8 mouse cellular contexts compared by ENCODE assay signal in the genomic region with DNA sequence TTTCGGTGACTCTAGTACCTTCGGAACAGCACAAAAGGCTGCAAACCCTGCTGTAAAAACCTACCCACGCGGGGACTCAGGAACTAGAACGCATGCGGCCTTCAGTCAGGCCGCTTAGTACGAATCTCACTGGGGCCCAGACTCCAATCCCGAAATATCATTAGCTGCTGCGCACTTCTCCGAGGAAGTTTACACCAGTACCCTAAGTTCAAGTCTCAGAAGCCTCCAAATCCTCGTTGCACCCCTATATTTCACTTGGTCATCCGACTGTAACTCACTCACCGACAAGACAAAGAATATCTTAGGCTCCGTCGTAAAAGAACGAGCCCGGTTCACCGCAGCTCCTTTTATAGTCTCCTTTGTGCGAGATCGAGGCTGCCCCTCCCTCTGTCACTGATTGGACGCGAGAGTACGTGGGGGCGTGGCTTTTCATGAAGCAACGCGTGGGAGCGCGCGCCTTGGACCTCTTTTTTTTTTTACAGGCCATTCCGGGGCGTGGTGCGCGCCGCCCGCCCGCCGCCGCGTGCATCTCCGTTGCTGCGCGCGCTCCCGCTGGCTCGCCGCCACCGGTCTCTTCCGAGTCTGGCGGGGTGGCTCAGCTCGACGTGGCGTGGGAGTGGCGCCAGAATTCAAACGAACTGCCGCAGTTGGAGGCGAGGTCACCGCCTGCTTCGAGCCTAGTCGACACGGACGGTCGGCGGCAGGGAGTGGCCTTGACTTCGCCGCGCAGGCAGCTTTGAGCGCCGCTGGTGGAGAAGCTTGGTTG. TPM values are rescaled to one million over a fixed set of nuclear protein-coding genes. Genes with fewer than 3 reads are reported as not detected.
DNase-seq lines count a peak whose midpoint lies in the region; ATAC-seq and TF ChIP-seq lines count a peak whose summit lies in the region.

No protein-coding gene starts in this region.

- peak; percentile 94; the same call in 1 of the 2 replicates for TF ChIP-seq POLR2A in brain, embryonic 14.5 days (IDR thresholded peaks at IDR 0.05; ENCODE audit: borderline replicate concordance, extremely low read depth, insufficient read depth, insufficient read length, poor library complexity, severe bottlenecking)

- peaks cover 27% of the 10 kb centered on the region for H3K79me2 ChIP-seq in C2C12 (ENCODE audit: control insufficient read depth, insufficient read depth)

- H3K36me3 ChIP-seq in C2C12 (ENCODE audit: control insufficient read depth, insufficient read depth) = peaks cover 25% of the 10 kb centered on the region
- peaks cover 25% of the 10 kb centered on the region for H3K36me3 ChIP-seq in erythroblast, embryonic 14.5 days (ENCODE audit: control insufficient read depth)
- H3K36me3 ChIP-seq in heart, embryonic 12.5 days = peaks cover 13% of the 10 kb centered on the region
- no peaks in the 10 kb centered on the region for H3K36me3 ChIP-seq in kidney, postnatal 0 days (ENCODE audit: insufficient read depth, low read length)
- peaks cover 11% of the 10 kb centered on the region for H3K36me3 ChIP-seq in liver, embryonic 11.5 days (ENCODE audit: control insufficient read depth, insufficient read depth, low read length)
- H3K36me3 ChIP-seq in stomach, embryonic 14.5 days (ENCODE audit: control insufficient read depth, insufficient read depth, low read length) = peaks cover 13% of the 10 kb centered on the region

- H3K79me3 ChIP-seq in C2C12 (ENCODE audit: low read depth) = peaks cover 20% of the 10 kb centered on the region

- peak overlapping the region; percentile 68 for H3K4me3 ChIP-seq in C2C12 (ENCODE audit: insufficient read depth, poor library complexity, severe bottlenecking)
- peak overlapping the region; percentile 76 for H3K4me3 ChIP-seq in erythroblast, embryonic 14.5 days (replicated peaks)
- peak overlapping the region; percentile 92 for H3K4me3 ChIP-seq in heart, embryonic 12.5 days
- H3K4me3 ChIP-seq in kidney, postnatal 0 days (replicated peaks; ENCODE audit: low read depth, low read length) = peak overlapping the region; percentile 75
- H3K4me3 ChIP-seq in liver, embryonic 11.5 days (ENCODE audit: low read depth, low read length) = peak overlapping the region; percentile 91
- H3K4me3 ChIP-seq in stomach, embryonic 14.5 days (ENCODE audit: low read depth, low read length) = peak overlapping the region; percentile 96

- no peaks in the 10 kb centered on the region for H3K9me3 ChIP-seq in erythroblast, embryonic 14.5 days (ENCODE audit: control insufficient read depth, low read length)
- H3K9me3 ChIP-seq in heart, embryonic 12.5 days (replicated peaks) = no peaks in the 10 kb centered on the region
- no peaks in the 10 kb centered on the region for H3K9me3 ChIP-seq in kidney, postnatal 0 days (replicated peaks; ENCODE audit: low read length)
- H3K9me3 ChIP-seq in liver, embryonic 11.5 days (ENCODE audit: control insufficient read depth, low read length) = no peaks in the 10 kb centered on the region
- H3K9me3 ChIP-seq in stomach, embryonic 14.5 days (ENCODE audit: control insufficient read depth, low read depth, low read length) = no peaks in the 10 kb centered on the region

- H3K27me3 ChIP-seq in C2C12 (ENCODE audit: control insufficient read depth, insufficient read depth, insufficient read length) = no peaks in the 10 kb centered on the region
- no peaks in the 10 kb centered on the region for H3K27me3 ChIP-seq in erythroblast, embryonic 14.5 days (ENCODE audit: control insufficient read depth)
- H3K27me3 ChIP-seq in heart, embryonic 12.5 days (replicated peaks) = no peaks in the 10 kb centered on the region
- H3K27me3 ChIP-seq in kidney, postnatal 0 days (ENCODE audit: insufficient read depth, low read length) = no peaks in the 10 kb centered on the region
- H3K27me3 ChIP-seq in liver, embryonic 11.5 days (replicated peaks; ENCODE audit: control insufficient read depth, insufficient read depth, low read length) = no peaks in the 10 kb centered on the region
- no peaks in the 10 kb centered on the region for H3K27me3 ChIP-seq in stomach, embryonic 14.5 days (ENCODE audit: control insufficient read depth, insufficient read depth, low read length)

- peak overlapping the region; percentile 95 for H3K27ac ChIP-seq in heart, embryonic 12.5 days (ENCODE audit: poor library complexity, severe bottlenecking)
- peak overlapping the region; percentile 84 for H3K27ac ChIP-seq in kidney, postnatal 0 days
- H3K27ac ChIP-seq in liver, embryonic 11.5 days (ENCODE audit: low read depth, low read length) = peak overlapping the region; percentile 99
- peak overlapping the region; percentile 95 for H3K27ac ChIP-seq in stomach, embryonic 14.5 days (ENCODE audit: low read length)

- peak; percentile 93 for ATAC-seq in heart, embryonic 12.5 days (ENCODE audit: insufficient number of reproducible peaks, low FRiP score)
- ATAC-seq in kidney, postnatal 0 days (replicated peaks; ENCODE audit: low FRiP score, low read depth) = peak; percentile 92
- ATAC-seq in liver, embryonic 11.5 days (replicated peaks; ENCODE audit: low FRiP score) = peak; percentile 89
- peak; percentile 88 for ATAC-seq in stomach, embryonic 14.5 days (ENCODE audit: insufficient number of reproducible peaks, insufficient read depth, low FRiP score, low read depth)

- peak; percentile 99 for DNase-seq in brain, embryonic 14.5 days (ENCODE audit: low read depth)
- DNase-seq in kidney, postnatal 0 days (ENCODE audit: low spot score) = peak; percentile 99
- peak; percentile 98 for DNase-seq in liver, embryonic 11.5 days (ENCODE audit: low spot score)
- DNase-seq in naive thymus-derived CD4-positive, alpha-beta T cell, adult 2 months (ENCODE audit: low read depth) = peak; percentile 99

- peak overlapping the region; percentile 89 for H3K4me2 ChIP-seq in heart, embryonic 12.5 days
- H3K4me2 ChIP-seq in kidney, postnatal 0 days (ENCODE audit: low read length) = peak overlapping the region; percentile 78
- H3K4me2 ChIP-seq in liver, embryonic 11.5 days = peak overlapping the region; percentile 83
- H3K4me2 ChIP-seq in stomach, embryonic 14.5 days (replicated peaks; ENCODE audit: low read depth, low read length) = peak overlapping the region; percentile 61

- WGBS in heart, embryonic 12.5 days = under 1% methylated on average over 69 of the region's 69 CpGs
- WGBS in kidney, postnatal 0 days = under 1% methylated on average over 69 of the region's 69 CpGs
- under 1% methylated on average over 69 of the region's 69 CpGs for WGBS in liver, embryonic 11.5 days
- WGBS in stomach, embryonic 14.5 days = under 1% methylated on average over 69 of the region's 69 CpGs

- TF ChIP-seq CTCF in C2C12 (IDR thresholded peaks at IDR 0.05; ENCODE audit: control insufficient read depth, insufficient read depth, insufficient read length) = peak; percentile 54
- peak; percentile 29; the same call in 1 of the 2 replicates for TF ChIP-seq CTCF in brain, embryonic 14.5 days (IDR thresholded peaks at IDR 0.05; ENCODE audit: borderline replicate concordance, extremely low read depth, insufficient read depth, insufficient read length)
- TF ChIP-seq CTCF in kidney, postnatal 0 days (IDR thresholded peaks at IDR 0.05; ENCODE audit: low read depth) = peak; percentile 43

- peak overlapping the region; percentile 91 for H3ac ChIP-seq in C2C12 (ENCODE audit: control insufficient read depth, insufficient read length, low read depth)

- H3K4me1 ChIP-seq in erythroblast, embryonic 14.5 days (ENCODE audit: control insufficient read depth) = peaks cover 41% of the 10 kb centered on the region
- H3K4me1 ChIP-seq in heart, embryonic 12.5 days (replicated peaks) = peaks cover 11% of the 10 kb centered on the region
- no peaks in the 10 kb centered on the region for H3K4me1 ChIP-seq in kidney, postnatal 0 days (replicated peaks; ENCODE audit: insufficient read depth, low read length)
- H3K4me1 ChIP-seq in liver, embryonic 11.5 days (replicated peaks; ENCODE audit: control insufficient read depth, insufficient read depth, low read length) = no peaks in the 10 kb centered on the region
- peaks cover 6% of the 10 kb centered on the region; the same call in 1 of the 2 replicates for H3K4me1 ChIP-seq in stomach, embryonic 14.5 days (ENCODE audit: control insufficient read depth, insufficient read depth, low read length)

- H3K9ac ChIP-seq in heart, embryonic 12.5 days = peak overlapping the region; percentile 97
- peak overlapping the region; percentile 83 for H3K9ac ChIP-seq in kidney, postnatal 0 days (ENCODE audit: low read depth, low read length)
- peak overlapping the region; percentile 100 for H3K9ac ChIP-seq in liver, embryonic 11.5 days (ENCODE audit: low read depth, low read length)
- H3K9ac ChIP-seq in stomach, embryonic 14.5 days (replicated peaks; ENCODE audit: low read depth, low read length) = peak overlapping the region; percentile 95

TF ChIP-seq in C2C12, 6 proteins besides CTCF, POLR2A, EP300 and RAD21 (continues in another document):
- TF ChIP-seq MAX (IDR thresholded peaks at IDR 0.05) (peak; percentile 77), USF1 (IDR thresholded peaks at IDR 0.05; ENCODE audit: low read depth) (no peak)

RNA-seq across cellular contexts. Expression of gene Zfp949, which starts 25.1 kb away (rescaled TPM):
- 1.5 TPM for polyA plus RNA-seq in C2C12 (2012; fragmentation: generic; extraction: Trizol)
- polyA plus RNA-seq in brain, embryonic 14.5 days (2012; rRNA removed) = 11.0 and 13.9 TPM in 2 replicates
- 0.47 and 0.62 TPM in 2 replicates for polyA plus RNA-seq in erythroblast, embryonic 14.5 days (2012)
- 5.9 and 6.9 TPM in 2 replicates for polyA plus RNA-seq in heart, embryonic 12.5 days (2016; fragmentation: Nextera tagmentation; extraction: Ambion mirVana)
- 9.0 and 9.7 TPM in 2 replicates for polyA plus RNA-seq in kidney, postnatal 0 days (2015; fragmentation: Nextera tagmentation; extraction: Ambion mirVana)
- 5.2 and 6.0 TPM in 2 replicates for polyA plus RNA-seq in liver, embryonic 11.5 days (2014; fragmentation: Nextera tagmentation; extraction: Ambion mirVana)
- polyA plus RNA-seq in stomach, embryonic 14.5 days (2014; fragmentation: Nextera tagmentation; extraction: Ambion mirVana) = 10.1 and 16.1 TPM in 2 replicates

RNA-seq across cellular contexts. Expression of gene Syncrip, which starts 40.4 kb away (rescaled TPM):
- polyA plus RNA-seq in C2C12 (2012; fragmentation: generic; extraction: Trizol) = 66.9 TPM
- 34.3 and 75.7 TPM in 2 replicates for polyA plus RNA-seq in brain, embryonic 14.5 days (2012; rRNA removed)
- 3.0 and 3.8 TPM in 2 replicates for polyA plus RNA-seq in erythroblast, embryonic 14.5 days (2012)
- 67.7 and 74.2 TPM in 2 replicates for polyA plus RNA-seq in heart, embryonic 12.5 days (2016; fragmentation: Nextera tagmentation; extraction: Ambion mirVana)
- 73.8 and 84.0 TPM in 2 replicates for polyA plus RNA-seq in kidney, postnatal 0 days (2015; fragmentation: Nextera tagmentation; extraction: Ambion mirVana)
- polyA plus RNA-seq in liver, embryonic 11.5 days (2014; fragmentation: Nextera tagmentation; extraction: Ambion mirVana) = 116 and 124 TPM in 2 replicates
- 123 and 135 TPM in 2 replicates for polyA plus RNA-seq in stomach, embryonic 14.5 days (2014; fragmentation: Nextera tagmentation; extraction: Ambion mirVana)

RNA-seq across cellular contexts. Expression of gene Trim43a, which starts 57.9 kb away (rescaled TPM):
- polyA plus RNA-seq in C2C12 (2012; fragmentation: generic; extraction: Trizol) = 0.04 TPM
- polyA plus RNA-seq in brain, embryonic 14.5 days (2012; rRNA removed) = 0.05 and 0.51 TPM in 2 replicates
- polyA plus RNA-seq in erythroblast, embryonic 14.5 days (2012) = not detected in 2 replicates
- polyA plus RNA-seq in heart, embryonic 12.5 days (2016; fragmentation: Nextera tagmentation; extraction: Ambion mirVana) = 0.21 and 0.45 TPM in 2 replicates
- 0.15 TPM in 1 of 2 replicates, not detected in the other for polyA plus RNA-seq in kidney, postnatal 0 days (2015; fragmentation: Nextera tagmentation; extraction: Ambion mirVana)
- not detected in 2 replicates for polyA plus RNA-seq in liver, embryonic 11.5 days (2014; fragmentation: Nextera tagmentation; extraction: Ambion mirVana)
- polyA plus RNA-seq in stomach, embryonic 14.5 days (2014; fragmentation: Nextera tagmentation; extraction: Ambion mirVana) = not detected in 2 replicates

Comparison
In these comparisons a context has a peak if more than half of its experiments do, and no peak if none do; other contexts are left out.
1. Peak in every context shown above with its lines: DNase-seq, ATAC-seq, H3K4me3 ChIP-seq and H3K27ac ChIP-seq.